Mouse (Mus musculus) mammary gland, adult 2 months (tissue): ENCODE data around the gene Uba5. TPM values are rescaled to one million over a fixed set of nuclear protein-coding genes. Genes with fewer than 3 reads are reported as not detected.

Experiments used
- polyA plus RNA-seq: library from polyadenylated mRNA; depleted of rRNA; stranded (reverse); fragments of >200 nt; gene quantifications from 2 replicates; pipeline ENCODE4 v1.2.3, GENCODE M21; 2012; ENCODE audit warnings: low replicate concordance; rRNA removed

Gene Uba5
- 11.3 and 18.7 TPM in 2 replicates for polyA plus RNA-seq

DNA sequence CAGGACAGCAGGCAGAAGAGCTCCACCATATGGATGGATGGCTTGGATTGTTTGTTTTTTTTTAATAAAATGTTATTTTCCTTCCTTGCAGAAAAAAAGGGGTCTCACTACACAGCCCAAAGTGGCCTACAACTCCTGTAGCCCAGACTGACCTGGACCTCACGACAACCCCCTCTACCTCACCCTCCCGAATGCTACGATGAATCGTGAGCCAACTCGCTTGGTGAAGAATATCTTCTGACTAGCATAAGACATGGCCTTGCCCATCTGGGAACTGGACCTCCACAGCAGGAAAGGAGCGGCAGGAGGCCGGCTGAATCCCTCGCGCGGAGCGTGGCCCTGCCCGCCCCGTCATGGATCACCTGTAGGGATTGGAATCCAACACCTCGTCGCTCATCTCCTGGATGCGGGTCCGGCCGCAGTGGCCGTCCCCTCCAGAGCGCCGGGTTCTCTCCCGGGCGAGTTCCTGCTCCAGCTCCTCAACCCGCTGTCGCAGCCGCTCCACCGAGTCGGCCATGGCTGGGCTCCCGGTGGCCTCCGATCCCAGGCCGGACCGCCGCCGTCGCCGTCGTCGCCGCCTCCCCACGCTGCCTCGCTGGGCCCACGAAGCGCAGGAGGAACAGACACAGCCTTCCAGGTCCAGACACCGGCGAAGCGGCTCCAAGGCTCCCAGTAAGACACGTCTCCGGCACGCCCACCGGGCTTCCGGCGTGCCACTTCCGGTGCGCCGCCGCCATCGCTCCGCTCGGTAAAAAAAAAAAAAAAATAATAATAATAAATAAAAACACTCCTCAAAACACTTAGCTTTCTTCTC, at the start of gene Uba5:
Uba5 (minus strand) TSS at position 705 of the 814 bp plus-strand sequence.

DNA sequence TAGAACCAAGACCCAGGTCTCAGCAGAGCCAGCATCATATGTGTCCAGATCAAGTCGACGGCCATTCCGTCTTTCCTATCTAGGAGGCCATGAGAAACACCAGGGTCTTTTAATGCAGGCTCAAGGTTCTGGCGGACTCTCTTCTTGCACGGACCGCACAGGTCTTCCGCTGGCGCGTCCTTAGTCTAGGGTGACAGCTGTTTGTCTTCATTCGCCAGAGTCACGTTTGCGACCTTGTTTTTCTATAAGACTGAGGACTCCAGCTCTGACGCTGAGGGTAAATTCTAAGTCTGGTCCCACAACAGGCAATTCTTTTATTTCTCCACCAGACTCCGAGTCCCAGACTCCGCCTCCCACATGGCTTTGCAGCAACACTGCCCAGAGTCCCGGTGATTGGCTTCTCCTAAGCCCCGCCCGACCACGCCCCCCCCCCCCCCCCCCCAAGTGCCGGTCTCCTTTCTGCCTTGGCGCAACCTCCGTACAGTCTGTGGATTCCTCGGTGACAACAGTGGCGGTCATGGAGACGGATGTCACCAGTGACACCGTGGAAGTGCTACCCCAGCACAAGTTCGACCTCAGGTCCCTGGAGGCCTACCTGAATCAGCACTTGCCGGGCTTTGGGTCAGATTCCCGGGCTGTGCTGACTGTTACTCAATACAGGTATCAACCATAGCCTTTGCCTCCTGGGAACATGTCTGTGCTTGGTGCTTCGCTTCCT, 469 bp upstream of the Uba5 start, which contains the start of gene Acad11:
Acad11 (plus strand) TSS at position 134 of the 718 bp plus-strand sequence.

DNA sequence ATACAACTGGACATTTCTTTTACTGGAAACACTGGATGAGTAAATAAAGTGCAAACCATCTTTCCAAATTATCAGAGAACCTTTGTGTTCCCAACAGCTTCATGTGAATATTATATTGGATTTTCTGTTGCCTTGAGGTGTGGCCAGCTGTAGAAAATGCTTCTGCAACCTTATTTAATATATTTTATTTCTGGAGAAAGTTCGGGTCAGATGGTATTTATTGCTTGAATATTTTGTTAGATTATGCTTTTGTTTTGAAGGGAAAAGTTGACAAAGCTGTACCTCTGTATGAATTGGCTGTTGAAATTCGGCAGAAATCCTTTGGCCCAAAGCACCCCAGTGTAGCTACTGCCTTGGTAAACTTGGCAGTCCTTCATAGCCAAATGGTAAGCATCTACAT, 22.6 kb downstream of the Uba5 start, which contains the start of gene Gm28305:
Gm28305 (plus strand) TSS at position 301 of the 400 bp plus-strand sequence.

DNA sequence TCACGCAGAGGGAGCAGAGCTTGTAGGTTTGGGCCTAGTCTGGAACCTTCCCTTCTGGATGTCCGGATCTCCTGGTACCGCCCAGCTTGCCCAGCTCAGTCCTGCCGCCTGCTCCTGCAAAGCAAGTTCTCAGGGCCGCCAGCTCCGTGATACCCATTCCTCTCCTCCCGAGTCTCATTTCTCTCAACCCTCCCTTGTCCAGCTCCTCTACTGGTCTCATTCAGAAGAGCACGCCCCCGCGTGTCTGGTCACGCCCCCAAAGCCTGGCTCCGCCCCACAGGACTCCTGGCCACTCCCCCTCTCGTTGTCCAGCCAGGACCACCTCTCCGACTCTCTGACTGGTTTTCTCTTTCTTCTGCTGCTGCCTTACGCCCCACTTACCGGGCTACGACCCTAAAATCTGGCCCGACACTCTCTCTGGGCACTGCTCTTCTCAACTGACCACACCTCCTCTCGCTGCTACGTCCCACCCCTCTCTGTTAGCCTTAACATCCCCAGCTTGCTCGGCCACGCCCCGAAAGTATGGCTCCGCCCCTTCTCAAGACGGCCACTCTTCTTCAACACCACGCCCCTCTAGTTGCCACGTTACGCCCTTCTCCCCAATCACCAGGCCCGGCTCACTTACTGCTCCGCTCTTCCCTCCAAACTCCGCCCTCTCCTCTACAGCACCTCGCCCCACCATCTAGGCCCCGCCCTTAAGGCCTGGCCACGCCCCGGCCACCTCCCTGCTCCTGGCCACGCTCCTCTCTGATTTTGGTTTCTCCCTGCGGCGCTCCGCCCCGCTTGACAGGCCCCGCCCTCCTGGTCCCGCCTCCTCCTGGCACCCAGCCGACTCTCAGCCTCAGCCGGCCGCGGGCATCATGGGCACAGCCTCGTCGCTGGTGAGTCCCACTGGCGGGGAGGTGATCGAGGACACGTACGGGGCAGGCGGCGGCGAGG, 60.7 kb downstream of the Uba5 start, which contains the start of gene Nphp3:
Nphp3 (plus strand) TSS at position 624 of the 939 bp plus-strand sequence.

Other genes starting within 250 kb of the Uba5 start
- gene Nphp3, start 60.6 kb downstream of the Uba5 start, polyA plus RNA-seq = 6.2 and 13.7 TPM in 2 replicates
- gene Gm28305, start 22.5 kb downstream of the Uba5 start, polyA plus RNA-seq = not detected in 2 replicates
- 53.8 and 68.2 TPM in 2 replicates for gene Acad11, start 243 bp upstream of the Uba5 start, polyA plus RNA-seq
- 3.9 and 9.2 TPM in 2 replicates for gene Ackr4, start 63.8 kb upstream of the Uba5 start, polyA plus RNA-seq
- gene Dnajc13, start 199.8 kb upstream of the Uba5 start, polyA plus RNA-seq = 33.7 and 64.1 TPM in 2 replicates